Mouse (Mus musculus) CH12.LX (cell line): ENCODE measurements around the gene Thsd4.

Experiments
- BHLHE40 ChIP-seq: IDR thresholded peaks from 2 replicates; pipeline ENCODE4 v1.6.1; 2011; ENCODE audit warnings: mild to moderate bottlenecking, low read depth, low read length, improper control_type of control experiment
- CTCF ChIP-seq, 2 experiments: IDR thresholded peaks in 1 of 2; conservative IDR thresholded peaks in 1 of 2; 2 replicates each; pipeline ENCODE4 v1.5.1; 2011 to 2012; ENCODE audit warnings: low read depth in 2 of 2, low read length in 2 of 2, improper control_type of control experiment in 1 of 2, inconsistent platforms in 1 of 2, mild to moderate bottlenecking in 1 of 2, moderate library complexity in 1 of 2
- EP300 ChIP-seq: IDR thresholded peaks from 2 replicates; pipeline ENCODE4 v1.6.1; 2011; ENCODE audit warnings: low read length, improper control_type of control experiment
- GABPA ChIP-seq: IDR thresholded peaks from 2 replicates; pipeline ENCODE4 v1.6.1; 2012; ENCODE audit warnings: low read depth, low read length, improper control_type of control experiment, inconsistent platforms; ENCODE audit not compliant: insufficient replicate concordance
- KAT2A ChIP-seq: IDR thresholded peaks from 2 replicates; pipeline ENCODE4 v1.6.1; 2012; ENCODE audit warnings: low read length, improper control_type of control experiment, inconsistent platforms; ENCODE audit not compliant: insufficient replicate concordance
- MAX ChIP-seq: IDR thresholded peaks from 2 replicates; pipeline ENCODE4 v1.6.1; 2011; ENCODE audit warnings: low read length, improper control_type of control experiment
- SIN3A ChIP-seq: IDR thresholded peaks from 2 replicates; pipeline ENCODE4 v1.6.1; 2012; ENCODE audit warnings: low read length, improper control_type of control experiment, inconsistent platforms
- ZC3H11A ChIP-seq: IDR thresholded peaks from 2 replicates; pipeline ENCODE4 v1.6.1; 2012; ENCODE audit warnings: low read depth, mild to moderate bottlenecking, inconsistent platforms, low read length, improper control_type of control experiment
- ZKSCAN1 ChIP-seq: IDR thresholded peaks from 2 replicates; pipeline ENCODE4 v1.6.1; 2012; ENCODE audit warnings: low read depth, inconsistent platforms, low read length, improper control_type of control experiment, borderline replicate concordance

- TF ChIP-seq BHLHE40, result no peak
- TF ChIP-seq SIN3A, result no peak
- no peak for TF ChIP-seq MAX
- no peak for TF ChIP-seq CTCF (conservative IDR thresholded peaks at IDR 0.05 in 1 of 2, IDR thresholded peaks at IDR 0.05 in 1 of 2; ENCODE audit: low read depth in 2 of 2, low read length in 2 of 2)
- no peak for TF ChIP-seq KAT2A
- TF ChIP-seq EP300, result no peak
- no peak for TF ChIP-seq ZC3H11A
- TF ChIP-seq ZKSCAN1, result no peak
- TF ChIP-seq GABPA, result no peak
Measured at GRCm38 (mm10) chr9:60194905-60195304, 326.9 kb downstream of the Thsd4 start.
